Mouse (Mus musculus): ENCODE data around the gene Zfp768.

Gene Zfp768

DNA sequence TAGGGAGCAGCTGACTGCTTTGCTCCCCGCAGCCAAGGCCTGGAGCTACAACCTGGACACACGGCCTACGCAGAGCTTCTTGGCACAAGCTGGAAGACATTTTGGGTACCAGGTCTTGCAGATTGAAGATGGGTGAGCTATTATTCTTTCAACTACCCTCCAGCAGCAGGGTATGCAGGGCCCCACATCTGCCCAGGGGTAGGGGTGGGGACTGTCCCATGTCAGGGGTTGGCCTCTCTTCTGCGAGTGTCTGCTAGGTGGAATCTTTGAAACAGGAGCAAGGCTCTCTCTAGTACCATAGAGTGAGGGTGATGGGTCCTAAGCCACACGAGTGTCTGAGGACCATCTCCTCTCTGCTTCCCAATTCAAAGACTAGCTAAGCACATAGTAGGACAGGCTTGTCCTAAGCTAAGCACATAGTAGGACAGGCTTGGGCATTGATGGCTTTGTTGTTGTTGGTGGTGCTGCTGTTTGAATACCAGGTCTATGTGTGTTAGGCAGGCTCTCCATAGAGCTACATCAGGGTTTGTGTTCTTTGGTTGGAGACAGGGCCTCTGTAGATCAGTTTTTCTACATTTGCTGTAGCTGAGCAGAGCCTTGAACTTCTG lies 47.7 kb downstream of the Zfp768 start:
- peak; percentile 38 for DNase-seq (ENCODE audit: low read depth)

DNA sequence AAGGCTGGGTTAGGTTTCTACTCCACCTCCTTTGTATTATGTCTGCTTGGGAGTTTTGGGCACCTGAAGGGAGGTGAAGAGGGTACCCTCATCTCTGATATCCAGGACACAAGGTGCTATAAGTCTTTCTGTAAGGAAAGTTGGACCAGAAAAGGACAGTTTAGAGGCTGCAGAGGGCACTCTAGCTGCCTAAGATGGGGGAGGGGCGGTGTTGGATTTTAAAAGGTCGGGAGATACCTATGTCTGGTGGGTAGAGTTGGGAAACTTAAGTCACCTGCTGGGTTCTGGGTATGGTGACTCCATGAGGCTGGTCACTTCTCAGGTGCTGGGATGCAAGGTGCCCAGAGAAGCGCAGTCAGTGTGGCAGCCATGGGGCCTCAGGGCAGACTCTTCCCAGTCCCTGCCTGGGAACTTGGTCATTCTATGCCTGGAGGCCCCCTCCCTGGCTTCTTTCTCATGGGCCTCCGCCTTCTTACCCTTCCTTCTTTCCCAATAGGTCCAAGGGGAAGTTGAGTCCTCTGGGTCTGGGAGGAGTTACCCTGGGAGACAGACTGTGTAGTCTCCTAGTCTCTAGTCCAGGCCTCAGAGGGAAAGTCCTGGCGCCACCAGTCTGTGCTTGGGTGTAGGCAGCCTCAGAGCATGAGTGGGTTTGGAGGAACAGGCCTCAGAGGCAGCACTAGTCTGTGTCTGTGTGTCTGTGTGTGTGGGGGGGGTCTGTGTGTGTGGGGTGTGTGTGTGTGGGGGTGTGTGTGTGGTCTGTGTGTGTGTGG lies 48.4 kb downstream of the Zfp768 start:
- peak; percentile 41 for DNase-seq (ENCODE audit: low read depth)

DNA sequence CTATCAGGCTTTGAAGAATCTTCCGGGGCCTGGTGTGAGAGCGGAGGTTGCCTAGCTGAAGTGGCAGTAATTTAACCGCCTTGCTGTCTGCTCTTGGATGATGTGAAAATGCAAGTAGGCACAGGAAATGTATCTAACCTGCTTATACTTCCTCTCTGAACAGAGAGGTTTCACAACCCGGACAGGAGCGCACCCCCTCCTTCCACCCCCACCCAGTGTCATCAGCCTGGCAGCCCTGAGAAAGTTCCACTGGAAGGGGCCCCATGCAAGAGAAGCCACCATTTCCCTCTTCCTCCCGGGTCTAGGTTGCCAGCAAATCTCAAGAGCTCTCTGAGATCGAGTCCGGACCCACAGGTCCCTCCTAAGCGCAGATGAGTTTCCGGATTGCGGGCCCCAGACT lies 49.3 kb downstream of the Zfp768 start, which contains the start of gene Itgal:
Gene Itgal (plus strand): TSS at position 163 of the 400 bp plus-strand sequence.
- DNase-seq (ENCODE audit: low read depth), result peak; percentile 86
